Mouse (Mus musculus): ENCODE measurements at regions not wholly inside any gene's neighbourhood (a gene's known extent, or its start where the extent isn't known, plus 50 kb on each side); places are given as distances from the start of the nearest gene placed in this dataset.

GRCm38 (mm10) chr1:193905711-193906110, 535.6 kb upstream of the Camk1g start:
- TF ChIP-seq CTCF (IDR thresholded peaks at IDR 0.05; ENCODE audit: extremely low read depth, insufficient read length, insufficient replicate concordance, low read depth, low read length) = no peak
- no peak for TF ChIP-seq POLR2A (IDR thresholded peaks at IDR 0.05; ENCODE audit: low read depth, low read length)

Data from small intestine, adult 2 months (tissue).